Mouse (Mus musculus): ENCODE data around the gene Sars2.
"Not testable (repeated sequence)": the region's sequence is repeated elsewhere in the genome, so short reads cannot be mapped to it uniquely, and the experiment has no call there.

Sars2 gene

GRCm38 (mm10) chr7:28741709-28742438 is at the start of gene Sars2, which contains the start of gene Mrps12:
Gene Sars2, plus strand, starts transcription at chr7:28741992.
Gene Mrps12, minus strand, starts transcription at chr7:28741820.
- peak; percentile 99 for DNase-seq (ENCODE audit: extremely low spot score, low read depth, low spot score)

DNA sequence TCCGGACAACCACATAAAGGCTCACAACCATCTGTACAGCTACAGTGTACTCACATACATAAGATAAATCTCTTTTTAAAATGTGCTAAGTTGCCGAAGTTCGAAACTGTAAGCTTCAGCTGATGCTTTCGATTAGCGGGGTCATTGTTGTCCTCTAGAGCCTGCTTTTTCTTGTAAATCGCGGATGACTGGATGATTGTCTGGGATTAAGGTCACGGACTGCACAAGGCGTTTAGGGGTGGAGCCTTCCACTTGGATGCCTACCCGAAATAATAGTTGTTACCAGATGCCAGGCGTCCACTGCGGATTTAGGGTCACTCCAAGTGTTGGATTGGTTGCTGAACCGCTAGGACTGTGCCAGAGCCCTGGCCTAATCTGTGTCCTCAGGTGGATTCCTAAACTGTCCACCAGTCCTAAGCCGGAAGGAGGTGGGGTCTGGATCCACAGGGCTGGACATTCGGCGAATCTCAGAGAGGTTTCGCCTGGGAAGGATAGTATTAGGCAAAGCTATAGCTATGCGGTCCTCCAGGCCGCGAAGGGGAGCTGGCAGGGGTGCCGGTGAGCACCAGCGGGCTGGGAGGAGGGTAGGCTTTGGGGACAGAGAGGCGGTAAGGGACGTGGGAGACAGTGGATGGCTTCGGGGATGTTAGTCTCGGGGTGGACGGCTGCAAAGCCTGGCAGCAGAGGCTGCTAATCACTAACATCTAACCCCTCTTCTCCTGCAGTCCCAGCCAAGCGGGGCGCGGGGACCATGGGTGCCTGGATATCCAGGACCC is 49.1 kb upstream of the Sars2 start, which contains the start of gene Fbxo27:
TSS of gene Fbxo27 (plus strand) at position 305 of the 776 bp plus-strand sequence.
- no peak for DNase-seq (ENCODE audit: extremely low spot score, low read depth, low spot score)

DNA sequence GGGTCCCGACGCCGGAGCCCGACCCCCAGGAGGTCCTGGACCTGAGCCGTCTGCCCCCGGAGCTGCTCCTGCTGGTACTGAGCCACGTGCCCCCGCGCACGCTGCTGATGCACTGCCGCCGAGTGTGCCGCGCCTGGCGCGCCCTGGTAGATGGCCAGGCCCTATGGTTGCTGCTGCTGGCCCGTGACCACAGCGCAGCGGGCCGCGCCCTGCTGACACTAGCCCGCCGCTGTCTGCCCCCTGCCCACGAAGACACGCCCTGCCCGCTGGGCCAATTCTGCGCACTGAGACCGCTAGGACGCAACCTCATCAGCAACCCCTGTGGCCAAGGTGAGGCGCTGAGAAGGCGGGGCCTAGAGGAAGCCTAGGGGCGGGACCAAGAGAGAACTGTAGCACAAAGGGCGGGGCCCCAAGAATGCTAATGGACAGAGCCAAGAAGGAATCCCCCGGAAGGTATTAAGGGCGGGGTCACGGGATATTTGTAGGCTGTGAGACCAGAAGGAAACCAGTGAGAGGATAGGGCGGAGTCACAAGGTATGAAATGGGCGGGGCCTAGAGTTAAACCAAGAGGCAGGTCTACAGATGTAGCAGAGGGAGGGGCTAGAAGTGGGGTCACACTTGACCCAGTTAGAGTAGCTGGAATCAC is 48.3 kb upstream of the Sars2 start:
- no peak for DNase-seq (ENCODE audit: extremely low spot score, low read depth, low spot score)

- DNase-seq (ENCODE audit: extremely low spot score, low read depth, low spot score) = no peak
Measured at GRCm38 (mm10) chr7:28694423-28694822, 47.4 kb upstream of the Sars2 start.

DNA sequence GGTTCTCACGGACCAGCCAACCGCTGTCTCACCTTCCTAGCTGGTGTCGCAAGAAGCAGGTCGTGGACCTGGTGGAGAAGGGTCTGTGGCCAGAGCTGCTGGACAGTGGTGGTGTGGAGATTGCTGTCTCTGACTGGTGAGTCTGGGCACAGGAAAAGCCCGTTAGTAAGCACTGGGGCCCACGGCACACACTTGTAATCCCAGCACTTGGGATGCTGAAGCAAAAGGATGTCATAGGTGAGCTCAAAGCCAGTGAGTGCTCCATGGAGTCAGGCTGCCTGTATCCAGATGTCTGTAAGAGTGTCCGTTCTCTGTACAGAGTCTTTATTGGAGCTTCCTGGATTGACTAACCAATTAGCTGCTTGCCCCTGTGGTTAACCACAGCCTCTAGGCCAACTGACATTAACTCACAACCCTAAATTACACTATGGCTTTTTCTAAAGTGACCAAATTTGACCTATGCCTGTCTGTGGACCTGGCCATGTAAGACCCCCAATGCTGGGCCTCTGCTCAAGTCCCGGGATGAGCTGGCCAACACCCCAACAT is 46.8 kb upstream of the Sars2 start:
- no peak for DNase-seq (ENCODE audit: extremely low spot score, low read depth, low spot score)

DNA sequence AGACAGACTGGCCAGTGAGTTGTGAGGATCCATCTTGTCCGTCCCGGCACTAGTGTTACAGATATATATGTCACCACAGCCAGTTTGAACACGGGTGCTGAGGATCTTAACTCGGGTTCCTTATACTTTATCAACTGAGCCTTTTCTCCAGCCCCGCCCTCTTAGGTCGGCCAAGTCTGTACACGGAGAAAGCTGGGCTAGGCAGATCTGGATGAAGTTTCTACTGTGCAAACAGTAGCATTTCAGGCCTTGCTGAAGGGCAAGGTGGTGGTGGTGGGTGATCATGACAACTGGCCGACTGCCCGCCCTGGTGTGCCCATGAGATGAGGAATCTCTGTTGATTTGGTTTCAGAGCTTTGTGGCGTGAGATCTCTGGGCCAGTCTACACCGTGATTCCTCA is 44.5 kb upstream of the Sars2 start:
- DNase-seq (ENCODE audit: extremely low spot score, low read depth, low spot score) = no peak

DNA sequence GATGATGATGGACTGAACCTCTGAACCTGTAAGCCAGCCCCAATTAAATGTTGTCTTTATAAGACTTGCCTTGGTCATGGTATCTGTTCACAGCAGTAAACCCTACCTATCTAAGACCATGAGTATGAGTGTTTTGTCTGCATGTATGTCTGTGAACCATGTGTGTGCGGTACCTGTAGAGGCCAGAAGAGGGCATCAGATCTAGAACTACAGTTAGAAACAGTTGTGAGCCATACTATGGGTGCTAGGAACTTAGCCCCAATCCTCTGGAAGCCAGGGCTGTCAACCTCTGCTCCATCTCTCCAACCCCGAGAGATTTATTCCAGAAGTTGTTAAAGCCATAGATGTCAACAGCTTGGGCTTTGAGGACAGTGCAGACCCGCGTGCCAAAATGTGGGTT is 41.5 kb upstream of the Sars2 start:
- DNase-seq (ENCODE audit: extremely low spot score, low read depth, low spot score) = no peak

DNA sequence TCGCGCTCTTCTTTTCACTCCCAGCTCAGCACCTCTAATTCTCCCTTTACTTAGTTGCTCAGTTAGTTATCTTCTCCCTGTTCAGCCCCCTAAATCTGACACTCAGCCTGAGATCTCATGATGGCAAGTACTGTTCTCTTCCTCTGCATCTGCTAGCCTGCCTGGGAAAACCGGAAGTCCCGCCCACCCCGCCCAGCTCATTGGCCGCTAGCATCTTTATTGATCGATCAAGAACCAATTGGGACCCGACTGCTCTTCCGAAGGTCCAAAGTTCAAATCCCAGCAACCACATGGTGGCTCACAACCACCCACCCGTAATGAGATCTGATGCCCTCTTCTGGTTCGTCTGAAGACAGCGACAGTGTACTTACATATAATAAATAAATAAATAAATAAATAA is 40.5 kb upstream of the Sars2 start:
- DNase-seq (ENCODE audit: extremely low spot score, low read depth, low spot score) = not testable (repeated sequence)

GRCm38 (mm10) chr7:28702601-28703143 is 39.1 kb upstream of the Sars2 start:
- no peak for DNase-seq (ENCODE audit: extremely low spot score, low read depth, low spot score)

DNA sequence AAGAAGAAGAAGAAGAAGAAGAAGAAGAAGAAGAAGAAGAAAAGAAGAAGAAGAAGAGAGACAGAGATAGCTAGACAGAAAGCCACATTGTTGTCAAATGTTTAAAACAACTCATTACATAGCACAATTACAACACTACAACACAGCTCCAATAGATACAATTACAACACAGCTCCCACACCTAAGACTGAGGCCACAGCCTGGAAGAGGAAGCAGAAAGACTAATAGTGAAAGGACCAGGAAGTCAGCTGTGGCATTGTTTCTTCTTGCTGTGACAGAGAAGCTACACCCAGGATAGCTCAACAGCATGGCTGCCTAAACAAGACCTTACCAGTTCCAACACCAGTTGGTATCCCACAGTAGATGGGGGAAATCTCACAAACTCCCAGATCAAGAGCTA is 32.3 kb upstream of the Sars2 start:
- no peak for DNase-seq (ENCODE audit: extremely low spot score, low read depth, low spot score)

DNA sequence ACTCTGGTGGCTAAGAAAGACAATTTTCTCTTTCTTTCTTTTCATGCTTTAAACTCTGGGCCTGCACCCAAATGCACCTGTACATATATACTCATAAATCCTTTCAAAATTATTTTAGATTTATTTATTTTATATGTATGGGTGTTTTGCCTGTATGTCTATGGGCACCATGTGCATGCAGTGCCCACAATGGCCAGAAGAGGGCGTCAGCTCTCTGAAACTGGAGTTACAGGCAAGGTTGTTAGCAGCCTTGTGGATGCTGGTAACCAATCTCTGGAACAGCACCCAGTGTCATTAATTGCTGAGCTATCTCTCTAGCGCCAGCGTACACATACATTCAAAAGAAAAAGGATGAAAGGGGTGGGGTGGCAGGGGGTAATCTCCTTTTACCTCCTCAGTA is 30.8 kb upstream of the Sars2 start:
- no peak for DNase-seq (ENCODE audit: extremely low spot score, low read depth, low spot score)

- no peak for DNase-seq (ENCODE audit: extremely low spot score, low read depth, low spot score)
Measured at GRCm38 (mm10) chr7:28714667-28715066, 27.1 kb upstream of the Sars2 start.

DNA sequence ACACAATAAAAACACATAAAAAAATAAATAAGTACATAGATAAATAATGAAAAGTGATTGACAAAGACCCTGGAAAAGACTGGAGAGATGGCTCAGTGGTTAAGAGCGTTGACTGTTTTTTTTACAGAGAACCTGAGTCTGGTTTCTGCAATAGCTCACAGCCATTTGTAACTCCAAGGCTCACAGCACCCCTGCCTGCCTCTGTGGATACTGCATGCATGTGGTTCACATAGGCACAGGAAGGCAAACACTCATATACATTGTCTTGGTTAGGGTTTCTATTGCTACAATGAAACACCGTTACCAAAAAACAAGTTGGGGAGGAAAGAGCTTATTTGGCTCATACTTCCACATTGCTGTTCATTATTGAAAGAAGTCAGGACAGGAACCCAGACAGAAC is 26.2 kb upstream of the Sars2 start:
- no peak for DNase-seq (ENCODE audit: extremely low spot score, low read depth, low spot score)

DNA sequence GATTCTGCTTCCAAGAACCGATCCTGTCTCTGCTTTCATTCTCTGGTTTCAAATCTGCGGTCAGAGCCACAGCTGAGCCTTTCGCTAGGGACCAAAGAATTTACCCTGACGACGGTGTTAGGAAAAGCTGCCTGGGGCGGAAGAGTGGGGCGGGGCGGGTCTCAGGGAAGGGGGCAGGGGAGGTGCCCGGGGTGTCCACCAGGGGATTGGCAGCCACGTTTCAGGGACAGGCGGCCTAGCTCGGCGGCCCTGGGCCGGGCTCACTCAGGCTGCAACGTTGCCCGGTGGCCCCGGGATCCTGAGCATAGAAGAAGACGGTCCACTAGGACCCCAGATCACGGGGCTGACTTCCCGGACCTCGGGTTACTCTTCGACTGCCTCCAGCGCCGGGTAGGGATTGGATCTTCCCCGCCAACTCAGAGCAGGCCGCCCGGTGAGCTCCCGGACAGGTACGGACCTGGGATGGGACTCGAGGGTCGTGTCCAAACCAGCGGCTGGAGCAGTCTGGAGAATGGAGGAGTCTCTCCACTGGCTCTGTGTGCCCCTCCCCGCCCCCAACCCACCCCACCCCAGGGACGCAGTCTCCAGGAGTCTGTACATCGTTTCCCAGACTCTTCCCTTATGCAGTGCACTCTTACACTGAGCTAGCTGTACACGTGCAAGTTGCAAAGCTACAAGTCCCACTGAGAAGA is 25.1 kb upstream of the Sars2 start, which contains the start of gene Fbxo17:
TSS of gene Fbxo17 (plus strand) at position 215 of the 692 bp plus-strand sequence.
- no peak for DNase-seq (ENCODE audit: extremely low spot score, low read depth, low spot score)

GRCm38 (mm10) chr7:28717726-28718125 is 24.1 kb upstream of the Sars2 start:
- no peak for DNase-seq (ENCODE audit: extremely low spot score, low read depth, low spot score)

- DNase-seq (ENCODE audit: extremely low spot score, low read depth, low spot score) = no peak
Measured at GRCm38 (mm10) chr7:28719159-28719558, 22.6 kb upstream of the Sars2 start.

GRCm38 (mm10) chr7:28719650-28720049 is 22.1 kb upstream of the Sars2 start:
- DNase-seq (ENCODE audit: extremely low spot score, low read depth, low spot score) = no peak

DNA sequence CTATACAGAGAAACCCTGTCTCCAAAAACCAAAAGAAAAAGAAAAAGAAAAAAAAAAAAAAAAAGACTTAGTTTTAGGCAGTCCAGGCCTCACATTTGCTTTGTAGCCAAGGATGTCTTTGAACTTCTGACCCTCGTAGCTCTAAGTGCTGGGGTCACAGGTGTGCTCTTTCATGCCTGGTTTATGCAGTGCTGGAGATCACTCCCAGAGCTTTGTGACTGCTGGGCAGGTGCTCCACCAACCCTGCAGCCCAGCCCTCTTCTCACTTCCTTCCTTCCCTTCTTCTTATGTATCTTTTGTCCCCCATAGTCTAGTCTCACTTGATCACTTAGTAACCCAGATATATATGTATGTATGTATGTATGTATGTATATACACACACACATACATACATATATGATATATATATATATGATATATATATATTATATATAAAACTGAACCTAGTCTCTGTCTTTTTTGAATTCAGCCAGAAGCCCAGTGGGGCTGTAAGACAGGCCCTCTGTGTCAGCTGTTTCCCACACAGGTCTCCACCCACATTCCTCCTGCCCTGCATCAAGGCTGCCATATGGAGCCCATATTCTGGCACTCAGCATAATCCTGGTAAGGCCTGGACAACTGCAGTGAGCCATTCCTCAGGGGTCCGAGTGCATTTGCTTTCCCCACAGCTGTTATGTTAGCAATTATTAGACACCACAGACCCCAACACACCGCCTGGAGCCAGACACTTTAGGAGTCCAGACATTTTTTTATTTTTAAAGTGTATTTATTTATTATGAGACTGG is 20.8 kb upstream of the Sars2 start:
- DNase-seq (ENCODE audit: extremely low spot score, low read depth, low spot score) = no peak

DNA sequence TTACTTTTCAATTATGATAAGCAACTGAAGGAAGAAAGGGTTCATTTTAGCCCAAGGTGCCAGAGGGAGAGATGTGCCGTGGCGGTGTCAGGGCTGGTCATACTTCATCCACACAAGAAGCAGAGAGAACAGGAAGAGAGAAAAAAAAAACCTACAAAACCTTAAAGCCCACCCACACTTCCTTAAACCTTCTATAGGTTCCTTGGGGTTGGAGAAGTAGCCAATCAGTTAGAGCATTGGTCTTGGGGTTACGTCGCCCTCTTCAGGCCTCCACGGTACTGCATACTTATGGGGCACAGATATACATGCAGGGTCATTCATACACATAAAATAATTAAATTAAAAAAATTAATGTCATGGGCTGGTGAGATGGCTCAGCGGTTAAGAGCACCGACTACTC is 19.7 kb upstream of the Sars2 start:
- DNase-seq (ENCODE audit: extremely low spot score, low read depth, low spot score) = no peak

- no peak for DNase-seq (ENCODE audit: extremely low spot score, low read depth, low spot score)
Measured at GRCm38 (mm10) chr7:28724613-28725012, 17.2 kb upstream of the Sars2 start.

Measured in hindlimb bud, embryonic 11.5 days (tissue).